Mouse (Mus musculus): ENCODE measurements around the gene H2-DMb1. TPM values are rescaled to one million over a fixed set of nuclear protein-coding genes. Genes with fewer than 3 reads are reported as not detected.

H2-DMb1 gene
- polyA plus RNA-seq, 1 experiment: not detected

DNA sequence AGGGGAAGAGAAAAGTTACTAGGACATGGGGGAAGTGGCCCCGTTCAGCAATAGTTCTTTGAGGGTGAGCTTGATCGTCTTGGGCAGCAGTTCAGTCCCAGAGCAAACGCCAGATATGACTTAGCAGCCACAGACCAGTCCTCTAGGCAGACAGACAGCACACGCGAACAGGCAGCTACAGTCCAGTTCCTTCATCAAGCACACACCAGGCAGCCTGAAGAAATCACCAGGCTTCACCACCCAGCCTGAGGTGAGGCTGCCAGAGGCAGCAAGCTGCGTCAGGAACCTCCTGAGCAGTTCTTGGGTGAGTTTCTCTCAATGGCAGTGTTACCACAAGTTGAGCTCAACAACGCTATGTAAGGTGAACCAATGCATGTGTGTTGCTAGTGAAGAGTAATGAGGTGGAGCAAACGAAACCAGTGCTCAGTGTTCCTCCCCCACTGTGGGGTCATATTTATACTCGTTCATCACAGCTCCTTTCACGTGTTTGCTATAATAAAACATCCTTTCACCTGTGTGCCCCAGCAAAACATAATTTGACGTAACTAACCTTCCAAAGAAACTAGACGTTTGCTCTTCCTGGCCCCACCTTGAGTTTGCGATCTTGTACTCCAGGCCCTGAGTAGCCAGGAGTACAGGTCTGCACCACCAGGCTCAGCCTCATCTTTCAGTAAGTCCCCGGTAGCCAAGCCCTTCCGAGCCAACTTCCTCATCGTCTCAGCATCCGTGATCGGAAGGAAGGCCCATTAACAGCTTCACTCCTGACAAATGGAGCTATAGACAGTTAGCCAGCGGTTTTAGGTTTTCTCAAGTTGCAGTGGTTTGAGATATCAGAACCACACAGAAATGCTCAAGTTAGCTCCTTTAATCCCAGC, 22.6 kb upstream of the H2-DMb1 start:
- no peak overlapping the region for H3K4me3 ChIP-seq (ENCODE audit: insufficient read depth, poor library complexity, severe bottlenecking)
- TF ChIP-seq MYOG (IDR thresholded peaks at IDR 0.05; ENCODE audit: control insufficient read depth, extremely low read depth, insufficient read length) (no peak), FOSL1 (IDR thresholded peaks at IDR 0.05; ENCODE audit: insufficient read depth, low read length, poor library complexity, severe bottlenecking) (no peak), USF1 (IDR thresholded peaks at IDR 0.05; ENCODE audit: low read depth) (no peak), CEBPB (IDR thresholded peaks at IDR 0.05; ENCODE audit: low read depth) (no peak), MAX (IDR thresholded peaks at IDR 0.05) (no peak), MYOD1 (IDR thresholded peaks at IDR 0.05; ENCODE audit: control insufficient read depth, insufficient read length, low read depth) (no peak), CTCF (IDR thresholded peaks at IDR 0.05; ENCODE audit: control insufficient read depth, insufficient read depth, insufficient read length) (no peak)

GRCm38 (mm10) chr17:34131911-34132310, 21.0 kb upstream of the H2-DMb1 start:
- H3K27me3 ChIP-seq (ENCODE audit: control insufficient read depth, insufficient read depth, insufficient read length): no peaks in the 10 kb centered on the region
- no peaks in the 10 kb centered on the region for H3K36me3 ChIP-seq (ENCODE audit: control insufficient read depth, insufficient read depth)
- H3K79me3 ChIP-seq (ENCODE audit: low read depth): no peaks in the 10 kb centered on the region
- H3ac ChIP-seq (ENCODE audit: control insufficient read depth, insufficient read length, low read depth): no peak overlapping the region
- H3K4me3 ChIP-seq (ENCODE audit: insufficient read depth, poor library complexity, severe bottlenecking): no peak overlapping the region
- peaks cover 8% of the 10 kb centered on the region for H3K79me2 ChIP-seq (ENCODE audit: control insufficient read depth, insufficient read depth)
- TF ChIP-seq MAX (IDR thresholded peaks at IDR 0.05) (no peak), USF1 (IDR thresholded peaks at IDR 0.05; ENCODE audit: low read depth) (no peak), MYOD1 (IDR thresholded peaks at IDR 0.05; ENCODE audit: control insufficient read depth, insufficient read length, low read depth) (no peak), FOSL1 (IDR thresholded peaks at IDR 0.05; ENCODE audit: insufficient read depth, low read length, poor library complexity, severe bottlenecking) (no peak), CEBPB (IDR thresholded peaks at IDR 0.05; ENCODE audit: low read depth) (no peak), CTCF (IDR thresholded peaks at IDR 0.05; ENCODE audit: control insufficient read depth, insufficient read depth, insufficient read length) (no peak), MYOG (IDR thresholded peaks at IDR 0.05; ENCODE audit: control insufficient read depth, extremely low read depth, insufficient read length) (no peak)

More for the DNA sequence above, 22.6 kb upstream of the H2-DMb1 start:
- H3K36me3 ChIP-seq (ENCODE audit: control insufficient read depth, insufficient read depth): peaks cover 5% of the 10 kb centered on the region
- no peaks in the 10 kb centered on the region for H3K27me3 ChIP-seq (ENCODE audit: control insufficient read depth, insufficient read depth, insufficient read length)
- peaks cover 24% of the 10 kb centered on the region for H3K79me2 ChIP-seq (ENCODE audit: control insufficient read depth, insufficient read depth)
- H3ac ChIP-seq (ENCODE audit: control insufficient read depth, insufficient read length, low read depth): no peak overlapping the region
- peaks cover 8% of the 10 kb centered on the region for H3K79me3 ChIP-seq (ENCODE audit: low read depth)

GRCm38 (mm10) chr17:34133289-34133688, 19.6 kb upstream of the H2-DMb1 start:
- TF ChIP-seq CEBPB (IDR thresholded peaks at IDR 0.05; ENCODE audit: low read depth): no peak
- TF ChIP-seq USF1 (IDR thresholded peaks at IDR 0.05; ENCODE audit: low read depth): no peak
- no peak for TF ChIP-seq MYOG (IDR thresholded peaks at IDR 0.05; ENCODE audit: control insufficient read depth, extremely low read depth, insufficient read length)
- no peak for TF ChIP-seq MAX (IDR thresholded peaks at IDR 0.05)
- no peak for TF ChIP-seq FOSL1 (IDR thresholded peaks at IDR 0.05; ENCODE audit: insufficient read depth, low read length, poor library complexity, severe bottlenecking)
- no peak for TF ChIP-seq MYOD1 (IDR thresholded peaks at IDR 0.05; ENCODE audit: control insufficient read depth, insufficient read length, low read depth)
- TF ChIP-seq CTCF (IDR thresholded peaks at IDR 0.05; ENCODE audit: control insufficient read depth, insufficient read depth, insufficient read length): no peak
- Histone ChIP-seq H3ac (ENCODE audit: control insufficient read depth, insufficient read length, low read depth) (no peak overlapping the region), H3K79me2 (ENCODE audit: control insufficient read depth, insufficient read depth) (no peaks in the 10 kb centered on the region), H3K27me3 (ENCODE audit: control insufficient read depth, insufficient read depth, insufficient read length) (peaks cover 6% of the 10 kb centered on the region), H3K36me3 (ENCODE audit: control insufficient read depth, insufficient read depth) (no peaks in the 10 kb centered on the region), H3K4me3 (ENCODE audit: insufficient read depth, poor library complexity, severe bottlenecking) (no peak overlapping the region), H3K79me3 (ENCODE audit: low read depth) (no peaks in the 10 kb centered on the region)

GRCm38 (mm10) chr17:34134451-34134850, 18.4 kb upstream of the H2-DMb1 start:
- H3K27me3 ChIP-seq (ENCODE audit: control insufficient read depth, insufficient read depth, insufficient read length): peaks cover 8% of the 10 kb centered on the region
- H3ac ChIP-seq (ENCODE audit: control insufficient read depth, insufficient read length, low read depth): no peak overlapping the region
- H3K79me3 ChIP-seq (ENCODE audit: low read depth): no peaks in the 10 kb centered on the region
- no peaks in the 10 kb centered on the region for H3K36me3 ChIP-seq (ENCODE audit: control insufficient read depth, insufficient read depth)
- no peak overlapping the region for H3K4me3 ChIP-seq (ENCODE audit: insufficient read depth, poor library complexity, severe bottlenecking)
- peak; percentile 17 for TF ChIP-seq MAX (IDR thresholded peaks at IDR 0.05)
- no peak for TF ChIP-seq USF1 (IDR thresholded peaks at IDR 0.05; ENCODE audit: low read depth)
- TF ChIP-seq FOSL1 (IDR thresholded peaks at IDR 0.05; ENCODE audit: insufficient read depth, low read length, poor library complexity, severe bottlenecking): no peak
- no peaks in the 10 kb centered on the region for H3K79me2 ChIP-seq (ENCODE audit: control insufficient read depth, insufficient read depth)

DNA sequence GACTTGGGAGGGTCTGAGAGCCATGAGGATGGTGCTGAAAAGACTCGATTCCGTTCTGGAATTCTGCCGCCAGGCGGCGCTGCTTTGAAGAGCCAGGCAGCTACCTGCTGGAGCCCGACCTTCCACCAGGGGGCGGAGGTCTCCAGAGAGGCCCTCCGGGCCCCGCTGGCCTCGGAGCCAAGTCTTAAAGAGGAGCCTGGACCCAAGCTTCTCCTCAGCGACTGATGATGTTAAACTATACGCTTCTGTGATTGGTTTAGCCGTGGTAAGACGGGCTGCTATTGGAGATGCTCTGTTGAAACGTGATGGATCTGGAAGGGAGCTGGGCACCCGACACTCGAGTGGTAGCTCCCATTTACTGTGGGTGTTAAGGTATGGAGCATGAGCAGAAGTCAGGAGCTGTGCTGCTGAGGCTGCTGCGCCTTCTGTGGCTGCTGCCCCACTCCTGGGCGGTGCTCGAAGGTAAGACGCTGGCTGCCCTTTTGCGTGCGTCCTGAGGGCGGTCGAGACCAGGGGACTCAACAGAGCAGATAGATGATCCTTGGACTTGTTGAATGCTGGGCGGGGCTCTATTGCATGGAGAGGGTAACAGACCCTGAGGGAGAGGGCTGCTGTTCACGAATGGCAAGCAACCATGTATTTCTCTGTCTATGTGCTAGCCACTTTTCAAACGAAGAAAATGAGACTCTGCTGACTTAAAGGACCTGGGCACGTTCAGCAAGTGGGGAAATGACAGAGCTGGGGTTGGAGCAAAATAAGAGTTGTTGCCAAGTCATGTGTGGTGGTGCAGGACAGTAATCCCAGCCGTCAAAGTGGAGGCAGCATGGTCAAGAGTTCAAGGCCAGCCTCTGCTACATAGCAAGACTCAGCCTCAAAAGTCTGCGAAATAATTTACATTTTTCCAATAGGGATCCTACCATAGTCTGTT, 17.3 kb upstream of the H2-DMb1 start:
- TF ChIP-seq CTCF (IDR thresholded peaks at IDR 0.05; ENCODE audit: control insufficient read depth, insufficient read depth, insufficient read length): peak; percentile 98
- TF ChIP-seq MYOD1 (IDR thresholded peaks at IDR 0.05; ENCODE audit: control insufficient read depth, insufficient read length, low read depth): no peak
- peaks cover 14% of the 10 kb centered on the region for H3K27me3 ChIP-seq (ENCODE audit: control insufficient read depth, insufficient read depth, insufficient read length)
- H3K79me3 ChIP-seq (ENCODE audit: low read depth): no peaks in the 10 kb centered on the region
- H3K79me2 ChIP-seq (ENCODE audit: control insufficient read depth, insufficient read depth): no peaks in the 10 kb centered on the region
- H3ac ChIP-seq (ENCODE audit: control insufficient read depth, insufficient read length, low read depth): no peak overlapping the region
- no peak overlapping the region for H3K4me3 ChIP-seq (ENCODE audit: insufficient read depth, poor library complexity, severe bottlenecking)
- no peaks in the 10 kb centered on the region for H3K36me3 ChIP-seq (ENCODE audit: control insufficient read depth, insufficient read depth)

Data from C2C12 (cell line).